Mouse (Mus musculus) embryonic stem cell, embryonic (primary cell): ENCODE results near the gene Tram1l1.
"Not testable (repeated sequence)": the region's sequence is repeated elsewhere in the genome, so short reads cannot be mapped to it uniquely, and the experiment has no call there.

Experiments used
- CTCF ChIA-PET, 4 experiments: fragments of 300-600 bp in 2 of 4; fragments of 350-600 bp in 2 of 4; sonication (Branson Sonifier 250); formaldehyde crosslinking; loops; one replicate each; lab custom pipeline; 2022; ENCODE audit warnings: inconsistent platforms in 2 of 4; lab: Charles Lee
- POLR2A ChIA-PET, 4 experiments: fragments of 300-600 bp in 2 of 4; fragments of 350-600 bp in 2 of 4; sonication (Branson Sonifier 250); formaldehyde crosslinking; loops; one replicate each; lab custom pipeline; 2022; ENCODE audit warnings: antibody characterized with exemption in 4 of 4, inconsistent platforms in 1 of 4; lab: Charles Lee

Gene Tram1l1

GRCm38 (mm10) chr3:124320821-124321576 is at the start of gene Tram1l1:
Gene Tram1l1, plus strand, starts transcription at chr3:124320855.
- CTCF ChIA-PET = interaction anchor here in 1 of 4 experiments (0.6 kb wide), 1 partner anchor 26 kb away, joined by 6 read pairs; no protein-coding TSS in a partner anchor
- POLR2A ChIA-PET = interaction anchor here in 1 of 4 experiments (1.3 kb wide), 1 partner anchor 812 kb away, joined by 5 read pairs; no protein-coding TSS in a partner anchor

DNA sequence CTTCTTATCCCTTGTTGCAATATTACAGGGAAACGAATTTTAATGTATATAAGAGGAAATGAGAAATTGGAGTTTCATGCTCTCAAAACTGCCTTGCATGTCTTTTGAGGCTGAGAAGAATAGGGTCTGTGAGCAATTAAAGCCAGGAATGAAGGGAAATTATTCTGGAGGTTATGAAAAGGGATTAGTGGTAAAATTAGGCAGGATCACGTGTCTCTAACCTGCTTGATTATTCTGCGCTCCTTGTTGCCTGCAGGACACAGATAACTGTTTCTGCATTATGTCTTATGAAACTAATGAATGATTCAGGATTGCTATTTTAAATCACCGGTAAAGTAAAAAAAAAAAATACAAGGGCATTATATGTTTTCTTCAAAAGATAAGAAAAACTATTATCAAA is 49.4 kb upstream of the Tram1l1 start:
- CTCF ChIA-PET = no interaction called here

DNA sequence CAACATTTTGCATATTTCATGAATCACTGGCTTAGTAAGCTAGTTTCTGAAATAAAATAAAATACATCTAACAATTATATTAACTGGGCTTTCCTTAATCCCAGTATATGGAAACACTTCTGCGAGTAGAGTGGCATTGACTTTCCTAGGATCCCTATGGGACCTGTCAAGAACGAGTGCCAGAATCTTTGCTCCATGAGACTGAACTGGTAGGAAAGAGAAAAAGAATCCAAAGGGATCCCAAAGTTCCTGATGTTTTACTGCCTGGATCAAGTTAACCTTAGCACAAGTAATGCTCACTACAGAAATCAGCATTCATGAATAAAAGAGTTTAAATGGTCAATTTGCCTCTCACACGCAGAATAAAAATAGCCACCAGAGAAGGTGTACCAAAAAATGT is 49.0 kb upstream of the Tram1l1 start:
- ChIA-PET POLR2A (no interaction called here), CTCF (interaction anchor here in 1 of 4 experiments (1.5 kb wide), 1 partner anchor 1113 kb away, joined by 3 read pairs; no protein-coding TSS in a partner anchor)

More for the DNA sequence above, 49.4 kb upstream of the Tram1l1 start:
- POLR2A ChIA-PET = no interaction called here

- POLR2A ChIA-PET = no interaction called here
Measured at GRCm38 (mm10) chr3:124272465-124273089, 48.1 kb upstream of the Tram1l1 start.

DNA sequence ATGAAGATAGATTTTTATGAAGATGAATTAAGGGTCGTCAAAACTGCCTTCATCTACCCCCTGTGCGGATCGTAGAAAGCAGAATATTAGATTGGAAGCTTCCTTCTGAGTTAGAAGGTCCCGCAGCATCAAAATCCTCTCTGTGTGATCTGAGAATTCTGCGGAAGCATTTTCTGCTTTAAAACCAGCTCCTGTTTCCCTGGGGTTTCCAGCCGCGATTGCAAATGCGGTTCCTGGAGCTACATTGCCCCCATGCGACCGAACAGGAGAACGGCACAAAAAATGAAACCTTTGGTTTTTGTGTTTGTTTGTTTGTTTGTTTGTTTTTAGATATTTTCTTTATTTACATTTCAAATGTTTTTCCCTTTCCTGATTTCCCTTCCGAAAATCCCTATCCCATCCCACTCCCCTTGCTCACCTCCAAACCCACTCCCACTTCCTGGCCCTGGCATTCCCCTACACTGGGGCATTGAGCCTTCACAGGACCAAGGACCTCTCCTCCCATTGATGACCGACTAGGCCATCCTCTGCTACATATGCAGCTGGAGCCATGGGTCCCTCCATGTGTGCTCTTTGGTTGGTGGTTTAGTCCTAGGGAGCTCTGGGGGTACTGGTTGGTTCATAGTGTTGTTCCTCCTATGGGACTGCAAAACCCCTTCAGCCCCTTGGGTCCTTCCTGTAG is 45.6 kb upstream of the Tram1l1 start:
- ChIA-PET CTCF (interaction anchor here (0.6 to 1.7 kb wide), 21 partner anchors 16 to 1116 kb away, joined by 3 to 11 read pairs (median 4); no protein-coding TSS in a partner anchor), POLR2A (interaction anchor here in 2 of 4 experiments (0.7 to 1.7 kb wide), 3 partner anchors 764 to 767 kb away, joined by 3 to 8 read pairs (median 6); no protein-coding TSS in a partner anchor)

More at GRCm38 (mm10) chr3:124272465-124273089, 48.1 kb upstream of the Tram1l1 start:
- CTCF ChIA-PET = interaction anchor here in 1 of 4 experiments (1.5 kb wide), 1 partner anchor 1114 kb away, joined by 3 read pairs; no protein-coding TSS in a partner anchor

- CTCF ChIA-PET, POLR2A ChIA-PET: not testable (repeated sequence)
Measured at GRCm38 (mm10) chr3:124288936-124289335, 31.7 kb upstream of the Tram1l1 start.

- ChIA-PET POLR2A (no interaction called here), CTCF (no interaction called here)
Measured at GRCm38 (mm10) chr3:124319254-124319653, 1.4 kb upstream of the Tram1l1 start.

- CTCF ChIA-PET = interaction anchor here in 1 of 4 experiments (0.6 kb wide), 1 partner anchor 26 kb away, joined by 6 read pairs; no protein-coding TSS in a partner anchor
Measured at GRCm38 (mm10) chr3:124320398-124320797, 257 bp upstream of the Tram1l1 start.

GRCm38 (mm10) chr3:124346445-124346844 is 25.8 kb downstream of the Tram1l1 start:
- CTCF ChIA-PET = interaction anchor here in 1 of 4 experiments (0.5 kb wide), 1 partner anchor 26 kb away, joined by 6 read pairs; the partner anchor contains the start of gene Tram1l1
- POLR2A ChIA-PET = no interaction called here

More at GRCm38 (mm10) chr3:124320398-124320797, 257 bp upstream of the Tram1l1 start:
- POLR2A ChIA-PET = no interaction called here

DNA sequence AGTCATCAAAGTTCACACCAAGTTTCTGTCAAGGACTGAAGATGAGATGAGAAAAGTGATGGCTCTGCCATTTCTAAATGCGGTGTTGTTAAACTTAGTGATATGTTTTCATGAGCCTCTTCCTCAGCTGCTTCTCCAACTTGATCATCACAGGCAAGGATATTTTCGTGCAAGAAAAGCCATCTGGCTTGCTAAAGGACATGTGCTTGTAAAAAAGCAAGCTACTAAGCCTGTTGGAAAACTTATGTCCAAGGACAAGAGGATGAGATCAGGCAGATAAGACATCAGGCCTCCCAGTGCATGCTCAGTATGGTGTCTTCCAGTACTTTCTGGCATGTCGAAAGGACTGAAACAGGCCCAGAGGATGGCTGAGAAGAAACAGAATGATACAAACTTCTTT is 36.9 kb downstream of the Tram1l1 start:
- CTCF ChIA-PET = no interaction called here
- POLR2A ChIA-PET = no interaction called here

GRCm38 (mm10) chr3:124372031-124372430 is 51.4 kb downstream of the Tram1l1 start:
- CTCF ChIA-PET = no interaction called here
- POLR2A ChIA-PET = no interaction called here
